Mouse (Mus musculus): ENCODE data around the gene Ptpra. TPM values are rescaled to one million over a fixed set of nuclear protein-coding genes. Genes with fewer than 3 reads are reported as not detected.
"Not testable (repeated sequence)": the region's sequence is repeated elsewhere in the genome, so short reads cannot be mapped to it uniquely, and the experiment has no call there.

Gene Ptpra
- polyA plus RNA-seq, 1 experiment from 2014 or later: 158 TPM

GRCm38 (mm10) chr2:130491587-130491986, 41.5 kb downstream of the Ptpra start:
- H3K4me3 ChIP-seq (replicated peaks; ENCODE audit: low read length): no peak overlapping the region
- H3K4me1 ChIP-seq (replicated peaks; ENCODE audit: control insufficient read depth, insufficient read depth, low read length): 0 out of 2 replicates have a peak, but pooled peaks cover 14% of the 10 kb centered on the region
- no peaks in the 10 kb centered on the region for H3K9me3 ChIP-seq (ENCODE audit: control insufficient read depth, low read length)
- peak overlapping the region; percentile 72; the same call in 1 of the 2 replicates for H3K27ac ChIP-seq
- H3K27me3 ChIP-seq (ENCODE audit: control insufficient read depth, insufficient read depth, low read length): no peaks in the 10 kb centered on the region
- H3K4me2 ChIP-seq (replicated peaks): no peak overlapping the region
- H3K36me3 ChIP-seq (replicated peaks; ENCODE audit: control insufficient read depth, insufficient read depth): no peaks in the 10 kb centered on the region
- ATAC-seq (ENCODE audit: low FRiP score) (peak; percentile 71), DNase-seq (ENCODE audit: low spot score) (peak; percentile 63)
- 6% methylated on average over 7 of the region's 7 CpGs for WGBS
- H3K9ac ChIP-seq: no peak overlapping the region

- H3K9ac ChIP-seq; H3K36me3 ChIP-seq (replicated peaks; ENCODE audit: control insufficient read depth, insufficient read depth); H3K4me3 ChIP-seq (replicated peaks; ENCODE audit: low read length); ATAC-seq (ENCODE audit: low FRiP score); H3K9me3 ChIP-seq (ENCODE audit: control insufficient read depth, low read length); H3K27me3 ChIP-seq (ENCODE audit: control insufficient read depth, insufficient read depth, low read length); DNase-seq (ENCODE audit: low spot score); H3K4me2 ChIP-seq (replicated peaks): not testable (repeated sequence)
- 81% methylated on average over 4 of the region's 4 CpGs for WGBS
- Histone ChIP-seq H3K4me1 (replicated peaks; ENCODE audit: control insufficient read depth, insufficient read depth, low read length) (0 out of 2 replicates have a peak, but pooled peaks cover 14% of the 10 kb centered on the region), H3K27ac (peak overlapping the region; percentile 33; the same call in 1 of the 2 replicates)
These were observed 45.0 kb downstream of the Ptpra start for GRCm38 (mm10) chr2:130495114-130495513.

GRCm38 (mm10) chr2:130496037-130496436, 46.0 kb downstream of the Ptpra start:
- no peak overlapping the region for H3K4me2 ChIP-seq (replicated peaks)
- H3K9me3 ChIP-seq (ENCODE audit: control insufficient read depth, low read length): no peaks in the 10 kb centered on the region
- 0 out of 2 replicates have a peak, but pooled peaks cover 11% of the 10 kb centered on the region for H3K4me1 ChIP-seq (replicated peaks; ENCODE audit: control insufficient read depth, insufficient read depth, low read length)
- no peaks in the 10 kb centered on the region for H3K36me3 ChIP-seq (replicated peaks; ENCODE audit: control insufficient read depth, insufficient read depth)
- DNase-seq (ENCODE audit: low spot score) (peak; percentile 74), ATAC-seq (ENCODE audit: low FRiP score) (peak; percentile 85)
- H3K27me3 ChIP-seq (ENCODE audit: control insufficient read depth, insufficient read depth, low read length): no peaks in the 10 kb centered on the region
- 22% methylated on average over 6 of the region's 6 CpGs for WGBS
- no peak overlapping the region for H3K4me3 ChIP-seq (replicated peaks; ENCODE audit: low read length)
- H3K27ac ChIP-seq: peak overlapping the region; percentile 33
- 0 out of 2 replicates have a peak overlapping the region, but pooled peaks have one; percentile 0 for H3K9ac ChIP-seq

DNA sequence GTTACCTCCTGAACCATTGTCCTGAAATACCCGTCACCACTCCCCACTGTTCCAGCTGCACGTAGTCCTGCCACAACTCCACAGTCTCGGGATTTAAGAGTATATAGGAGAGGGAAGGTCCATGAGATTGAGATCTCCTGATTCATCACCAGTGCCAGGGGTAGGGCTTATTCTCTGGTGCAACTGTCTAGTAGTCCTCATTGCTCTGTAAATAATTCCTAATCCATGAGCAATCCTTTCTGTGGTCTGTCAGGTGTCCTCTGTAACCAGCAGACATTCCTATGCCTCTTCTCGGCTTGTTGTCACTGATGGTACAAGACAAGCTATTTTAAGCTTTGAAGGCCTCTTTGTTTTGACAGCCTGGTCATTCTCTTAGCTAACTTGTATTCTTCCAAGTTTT, 46.9 kb downstream of the Ptpra start:
- ATAC-seq (ENCODE audit: low FRiP score) (no peak), DNase-seq (ENCODE audit: low spot score) (no peak)
- Histone ChIP-seq H3K36me3 (replicated peaks; ENCODE audit: control insufficient read depth, insufficient read depth) (no peaks in the 10 kb centered on the region), H3K4me3 (replicated peaks; ENCODE audit: low read length) (no peak overlapping the region), H3K4me1 (replicated peaks; ENCODE audit: control insufficient read depth, insufficient read depth, low read length) (0 out of 2 replicates have a peak, but pooled peaks cover 9% of the 10 kb centered on the region), H3K27me3 (ENCODE audit: control insufficient read depth, insufficient read depth, low read length) (no peaks in the 10 kb centered on the region), H3K27ac (no peak overlapping the region), H3K4me2 (replicated peaks) (no peak overlapping the region), H3K9me3 (ENCODE audit: control insufficient read depth, low read length) (no peaks in the 10 kb centered on the region), H3K9ac (no peak overlapping the region)
- WGBS: 32% methylated on average over 4 of the region's 4 CpGs

- no peak overlapping the region for H3K4me2 ChIP-seq (replicated peaks)
- 66% methylated on average over 3 of the region's 3 CpGs for WGBS
- H3K4me3 ChIP-seq (replicated peaks; ENCODE audit: low read length): no peak overlapping the region
- H3K27me3 ChIP-seq (ENCODE audit: control insufficient read depth, insufficient read depth, low read length): no peaks in the 10 kb centered on the region
- ATAC-seq (ENCODE audit: low FRiP score) (no peak), DNase-seq (ENCODE audit: low spot score) (peak; percentile 46)
- H3K36me3 ChIP-seq (replicated peaks; ENCODE audit: control insufficient read depth, insufficient read depth): no peaks in the 10 kb centered on the region; the same call in 1 of the 2 replicates
- H3K9me3 ChIP-seq (ENCODE audit: control insufficient read depth, low read length): no peaks in the 10 kb centered on the region
- H3K9ac ChIP-seq: no peak overlapping the region
- H3K27ac ChIP-seq: no peak overlapping the region
- H3K4me1 ChIP-seq (replicated peaks; ENCODE audit: control insufficient read depth, insufficient read depth, low read length): 0 out of 2 replicates have a peak, but pooled peaks cover 9% of the 10 kb centered on the region
These were observed 49.5 kb downstream of the Ptpra start for GRCm38 (mm10) chr2:130499546-130499945.

DNA sequence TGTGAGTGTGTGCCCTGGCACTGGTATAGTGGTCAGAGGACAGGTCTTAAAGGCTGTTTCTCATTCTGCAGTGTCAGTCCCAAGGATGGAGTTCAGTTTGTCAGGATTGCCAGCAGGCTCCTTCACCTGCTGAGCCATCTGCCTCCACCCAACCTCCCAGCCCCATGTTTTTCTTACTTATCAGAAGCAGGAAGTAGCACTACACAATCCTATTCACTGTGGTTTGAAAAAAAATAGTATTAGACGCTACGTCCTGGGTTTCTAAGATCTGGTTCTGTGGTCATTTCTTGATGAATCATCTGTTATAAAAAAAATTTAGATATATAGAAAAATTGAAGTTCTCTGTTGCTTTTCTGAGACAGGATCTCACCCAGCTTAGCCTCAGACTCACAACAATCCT, 51.5 kb downstream of the Ptpra start:
- ATAC-seq (ENCODE audit: low FRiP score): no peak

GRCm38 (mm10) chr2:130511616-130512015, 61.5 kb downstream of the Ptpra start:
- not testable (repeated sequence) for H3K27ac ChIP-seq; H3K4me1 ChIP-seq (replicated peaks; ENCODE audit: control insufficient read depth, insufficient read depth, low read length); DNase-seq (ENCODE audit: low spot score); H3K4me3 ChIP-seq (replicated peaks; ENCODE audit: low read length); ATAC-seq (ENCODE audit: low FRiP score); H3K9me3 ChIP-seq (ENCODE audit: control insufficient read depth, low read length); H3K9ac ChIP-seq; H3K4me2 ChIP-seq (replicated peaks); H3K27me3 ChIP-seq (ENCODE audit: control insufficient read depth, insufficient read depth, low read length)
- over 99% methylated on average over 4 of the region's 5 CpGs for WGBS
- peaks cover 29% of the 10 kb centered on the region; the same call in 1 of the 2 replicates for H3K36me3 ChIP-seq (replicated peaks; ENCODE audit: control insufficient read depth, insufficient read depth)

More for the DNA sequence above, 51.5 kb downstream of the Ptpra start:
- H3K27me3 ChIP-seq (ENCODE audit: control insufficient read depth, insufficient read depth, low read length): no peaks in the 10 kb centered on the region
- no peak overlapping the region for H3K27ac ChIP-seq
- WGBS: 92% methylated on average over 2 of the region's 2 CpGs
- no peak for DNase-seq (ENCODE audit: low spot score)
- no peak overlapping the region for H3K4me2 ChIP-seq (replicated peaks)
- no peaks in the 10 kb centered on the region for H3K4me1 ChIP-seq (replicated peaks; ENCODE audit: control insufficient read depth, insufficient read depth, low read length)
- no peak overlapping the region for H3K9ac ChIP-seq
- H3K36me3 ChIP-seq (replicated peaks; ENCODE audit: control insufficient read depth, insufficient read depth): peaks cover 13% of the 10 kb centered on the region
- no peaks in the 10 kb centered on the region for H3K9me3 ChIP-seq (ENCODE audit: control insufficient read depth, low read length)
- no peak overlapping the region for H3K4me3 ChIP-seq (replicated peaks; ENCODE audit: low read length)

- H3K36me3 ChIP-seq (replicated peaks; ENCODE audit: control insufficient read depth, insufficient read depth): peaks cover 29% of the 10 kb centered on the region
- WGBS: 96% methylated on average over 8 of the region's 8 CpGs
- H3K27me3 ChIP-seq (ENCODE audit: control insufficient read depth, insufficient read depth, low read length): no peaks in the 10 kb centered on the region
- ATAC-seq (ENCODE audit: low FRiP score) (no peak), DNase-seq (ENCODE audit: low spot score) (no peak)
- no peaks in the 10 kb centered on the region for H3K9me3 ChIP-seq (ENCODE audit: control insufficient read depth, low read length)
- H3K4me1 ChIP-seq (replicated peaks; ENCODE audit: control insufficient read depth, insufficient read depth, low read length): no peaks in the 10 kb centered on the region
- no peak overlapping the region for H3K4me3 ChIP-seq (replicated peaks; ENCODE audit: low read length)
- no peak overlapping the region for H3K9ac ChIP-seq
- H3K27ac ChIP-seq: no peak overlapping the region
- H3K4me2 ChIP-seq (replicated peaks): no peak overlapping the region
These were observed 63.8 kb downstream of the Ptpra start for GRCm38 (mm10) chr2:130513907-130514306.

- no peak overlapping the region for H3K4me3 ChIP-seq (replicated peaks; ENCODE audit: low read length)
- H3K9ac ChIP-seq: no peak overlapping the region
- peaks cover 38% of the 10 kb centered on the region for H3K36me3 ChIP-seq (replicated peaks; ENCODE audit: control insufficient read depth, insufficient read depth)
- no peak for DNase-seq (ENCODE audit: low spot score)
- H3K27me3 ChIP-seq (ENCODE audit: control insufficient read depth, insufficient read depth, low read length): no peaks in the 10 kb centered on the region
- 38% methylated on average over 5 of the region's 5 CpGs for WGBS
- no peak overlapping the region for H3K4me2 ChIP-seq (replicated peaks)
- H3K4me1 ChIP-seq (replicated peaks; ENCODE audit: control insufficient read depth, insufficient read depth, low read length): no peaks in the 10 kb centered on the region
- no peak overlapping the region for H3K27ac ChIP-seq
- no peak for ATAC-seq (ENCODE audit: low FRiP score)
- H3K9me3 ChIP-seq (ENCODE audit: control insufficient read depth, low read length): no peaks in the 10 kb centered on the region
These were observed 65.7 kb downstream of the Ptpra start for GRCm38 (mm10) chr2:130515791-130516190.

GRCm38 (mm10) chr2:130521927-130522326, 71.8 kb downstream of the Ptpra start:
- WGBS: 95% methylated on average over 2 of the region's 2 CpGs
- no peaks in the 10 kb centered on the region for H3K4me1 ChIP-seq (replicated peaks; ENCODE audit: control insufficient read depth, insufficient read depth, low read length)
- H3K27ac ChIP-seq: no peak overlapping the region
- no peak for DNase-seq (ENCODE audit: low spot score)
- H3K36me3 ChIP-seq (replicated peaks; ENCODE audit: control insufficient read depth, insufficient read depth): peaks cover 77% of the 10 kb centered on the region
- H3K27me3 ChIP-seq (ENCODE audit: control insufficient read depth, insufficient read depth, low read length): no peaks in the 10 kb centered on the region
- no peak overlapping the region for H3K9ac ChIP-seq
- no peaks in the 10 kb centered on the region for H3K9me3 ChIP-seq (ENCODE audit: control insufficient read depth, low read length)
- ATAC-seq (ENCODE audit: low FRiP score): no peak
- H3K4me3 ChIP-seq (replicated peaks; ENCODE audit: low read length): no peak overlapping the region
- no peak overlapping the region for H3K4me2 ChIP-seq (replicated peaks)
